Mouse (Mus musculus): ENCODE measurements around the gene Ifi203. TPM values are rescaled to one million over a fixed set of nuclear protein-coding genes. Genes with fewer than 3 reads are reported as not detected.
"Not testable (repeated sequence)": the region's sequence is repeated elsewhere in the genome, so short reads cannot be mapped to it uniquely, and the experiment has no call there.

The Ifi203 gene
- polyA plus RNA-seq (2015; fragmentation: Nextera tagmentation; extraction: Ambion mirVana): 0.65 and 1.2 TPM in 2 replicates

DNA sequence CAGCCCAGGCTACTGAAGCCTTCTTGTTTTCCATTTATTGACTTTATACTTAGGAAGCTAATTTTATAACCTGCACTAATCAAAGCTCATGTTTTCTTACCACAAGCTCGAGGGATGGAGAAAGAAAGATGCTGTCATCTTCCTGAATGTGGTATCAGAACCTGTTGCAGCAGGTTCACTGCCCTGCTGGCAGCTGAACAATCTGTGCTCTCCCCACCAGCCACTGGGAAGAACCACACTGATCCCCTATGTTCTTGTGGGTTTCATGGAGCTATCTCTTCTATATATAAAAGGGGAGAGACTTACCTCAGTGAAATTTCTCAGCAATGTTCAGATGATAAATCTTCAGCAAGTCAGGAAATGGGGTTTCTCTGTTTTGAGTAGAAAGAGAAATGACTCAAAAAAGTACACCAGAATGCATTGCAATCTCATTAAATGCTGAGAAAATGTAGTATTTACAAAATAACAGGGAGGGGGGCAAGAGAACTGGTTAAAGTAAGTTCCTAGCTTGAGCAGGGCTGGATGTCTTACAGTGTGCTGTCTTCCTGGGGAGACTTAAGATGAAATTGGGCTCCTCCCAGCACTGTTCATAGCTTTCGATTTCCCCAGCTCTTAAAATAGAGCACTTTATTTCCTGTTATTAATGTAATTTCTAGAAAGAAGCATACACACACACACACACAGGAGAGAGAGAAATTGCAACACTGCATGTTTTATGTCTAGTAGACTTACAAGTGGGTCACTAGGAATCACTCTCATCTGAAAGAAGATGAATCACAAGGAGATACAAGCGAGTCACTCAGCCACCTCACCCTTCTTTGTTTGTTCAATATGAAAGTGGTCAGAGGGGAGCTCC lies at the start of gene Ifi203, which contains the start of gene Mndal:
Gene Ifi203, minus strand, starts transcription at position 749 of the 856 bp plus-strand sequence.
Gene Mndal, minus strand, starts transcription at position 568 of the 856 bp plus-strand sequence.
- not testable (repeated sequence) for H3K4me2 ChIP-seq (ENCODE audit: low read length); H3K27me3 ChIP-seq (replicated peaks; ENCODE audit: control insufficient read depth, insufficient read depth, low read length); ATAC-seq; H3K9ac ChIP-seq (ENCODE audit: low read depth, low read length); H3K4me1 ChIP-seq (ENCODE audit: control insufficient read depth, insufficient read depth, low read depth, low read length); H3K4me3 ChIP-seq (ENCODE audit: low read length); H3K36me3 ChIP-seq (ENCODE audit: control insufficient read depth, insufficient read depth, low read length); H3K27ac ChIP-seq (ENCODE audit: low read depth, low read length); H3K9me3 ChIP-seq (ENCODE audit: control insufficient read depth, low read length)
- 81% methylated on average over 3 of the region's 3 CpGs for WGBS

- not testable (repeated sequence) for H3K4me2 ChIP-seq (ENCODE audit: low read length); H3K36me3 ChIP-seq (ENCODE audit: control insufficient read depth, insufficient read depth, low read length); H3K4me3 ChIP-seq (ENCODE audit: low read length); H3K9me3 ChIP-seq (ENCODE audit: control insufficient read depth, low read length); H3K27ac ChIP-seq (ENCODE audit: low read depth, low read length); H3K9ac ChIP-seq (ENCODE audit: low read depth, low read length); H3K4me1 ChIP-seq (ENCODE audit: control insufficient read depth, insufficient read depth, low read depth, low read length); H3K27me3 ChIP-seq (replicated peaks; ENCODE audit: control insufficient read depth, insufficient read depth, low read length); ATAC-seq
- 92% methylated on average over 6 of the region's 6 CpGs for WGBS
Measured at GRCm38 (mm10) chr1:173982694-173983305, 40.3 kb upstream of the Ifi203 start, which contains the start of gene Ifi202b. Ifi202b (minus strand) TSS chr1:173982744.

DNA sequence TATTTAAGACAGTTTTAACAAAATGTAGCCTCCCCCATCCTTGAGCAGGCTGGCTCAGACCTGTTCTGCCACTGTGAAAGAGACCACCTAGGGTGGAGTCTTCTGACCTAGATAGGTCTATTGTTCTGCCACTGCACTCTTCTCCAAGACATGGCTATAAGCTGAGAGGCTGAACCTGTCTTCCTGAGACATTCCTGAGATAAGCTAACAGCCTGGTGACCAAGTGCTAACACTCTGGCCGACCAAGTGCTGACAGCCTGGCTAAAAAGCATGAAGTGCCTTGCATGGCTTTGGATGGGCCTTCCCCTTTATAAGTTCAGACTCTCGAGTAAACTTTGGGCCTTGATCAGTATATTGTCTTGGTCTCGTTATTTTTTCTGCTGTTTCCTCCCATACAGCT lies 38.6 kb upstream of the Ifi203 start:
- not testable (repeated sequence) for H3K4me3 ChIP-seq (ENCODE audit: low read length); H3K27ac ChIP-seq (ENCODE audit: low read depth, low read length); H3K36me3 ChIP-seq (ENCODE audit: control insufficient read depth, insufficient read depth, low read length); H3K4me1 ChIP-seq (ENCODE audit: control insufficient read depth, insufficient read depth, low read depth, low read length); H3K9ac ChIP-seq (ENCODE audit: low read depth, low read length); H3K27me3 ChIP-seq (replicated peaks; ENCODE audit: control insufficient read depth, insufficient read depth, low read length); ATAC-seq; H3K9me3 ChIP-seq (ENCODE audit: control insufficient read depth, low read length); H3K4me2 ChIP-seq (ENCODE audit: low read length)
- 65% methylated on average over 3 of the region's 3 CpGs for WGBS

DNA sequence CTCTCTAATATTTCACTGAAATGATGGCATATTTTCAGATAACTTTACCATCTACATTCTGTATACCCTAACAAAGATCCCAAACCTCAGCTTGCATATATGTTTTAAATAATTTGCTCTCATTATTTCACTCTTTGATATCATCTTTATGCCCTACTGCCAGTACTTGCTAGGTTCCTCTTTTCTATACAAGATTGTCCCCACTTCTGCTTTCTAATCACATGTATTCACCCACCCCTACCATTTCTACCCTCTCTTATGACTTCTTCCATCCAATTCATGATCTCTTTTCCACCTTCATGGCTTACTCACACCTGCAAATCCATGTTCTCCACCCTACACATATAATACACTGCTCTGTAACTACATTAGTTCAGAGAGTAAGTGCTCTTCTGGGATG lies 35.1 kb upstream of the Ifi203 start:
- Histone ChIP-seq H3K4me1 (ENCODE audit: control insufficient read depth, insufficient read depth, low read depth, low read length) (no peaks in the 10 kb centered on the region), H3K27ac (ENCODE audit: low read depth, low read length) (no peak overlapping the region), H3K9me3 (ENCODE audit: control insufficient read depth, low read length) (no peaks in the 10 kb centered on the region), H3K9ac (ENCODE audit: low read depth, low read length) (no peak overlapping the region), H3K4me2 (ENCODE audit: low read length) (no peak overlapping the region), H3K27me3 (replicated peaks; ENCODE audit: control insufficient read depth, insufficient read depth, low read length) (no peaks in the 10 kb centered on the region), H3K4me3 (ENCODE audit: low read length) (no peak overlapping the region), H3K36me3 (ENCODE audit: control insufficient read depth, insufficient read depth, low read length) (no peaks in the 10 kb centered on the region)
- no peak for ATAC-seq

- Histone ChIP-seq H3K27me3 (replicated peaks; ENCODE audit: control insufficient read depth, insufficient read depth, low read length) (no peaks in the 10 kb centered on the region), H3K9me3 (ENCODE audit: control insufficient read depth, low read length) (no peaks in the 10 kb centered on the region), H3K9ac (ENCODE audit: low read depth, low read length) (no peak overlapping the region), H3K4me1 (ENCODE audit: control insufficient read depth, insufficient read depth, low read depth, low read length) (no peaks in the 10 kb centered on the region), H3K27ac (ENCODE audit: low read depth, low read length) (no peak overlapping the region), H3K4me2 (ENCODE audit: low read length) (no peak overlapping the region), H3K36me3 (ENCODE audit: control insufficient read depth, insufficient read depth, low read length) (no peaks in the 10 kb centered on the region), H3K4me3 (ENCODE audit: low read length) (no peak overlapping the region)
- no peak for ATAC-seq
Measured at GRCm38 (mm10) chr1:173973111-173973510, 30.6 kb upstream of the Ifi203 start.

DNA sequence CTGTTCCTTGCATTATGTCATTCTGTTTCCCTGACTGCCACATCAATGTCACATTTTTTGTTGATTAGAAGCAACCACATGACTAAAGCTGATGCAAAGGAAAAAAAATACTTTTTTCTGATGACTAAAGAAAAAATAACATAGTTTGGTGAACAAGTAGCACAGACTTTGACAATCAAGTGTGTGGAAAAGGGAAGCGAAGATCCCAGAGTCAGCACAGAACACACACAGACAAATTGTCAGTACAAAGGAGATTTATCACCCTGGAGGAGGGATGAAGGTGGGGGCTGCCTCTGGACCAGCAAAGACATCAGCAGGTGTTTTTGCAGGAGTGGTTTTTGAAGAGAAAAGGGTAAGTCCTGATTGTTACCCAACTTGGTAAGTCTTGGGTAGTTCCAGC lies 19.0 kb upstream of the Ifi203 start:
- not testable (repeated sequence) for H3K27me3 ChIP-seq (replicated peaks; ENCODE audit: control insufficient read depth, insufficient read depth, low read length); H3K4me2 ChIP-seq (ENCODE audit: low read length); ATAC-seq; H3K36me3 ChIP-seq (ENCODE audit: control insufficient read depth, insufficient read depth, low read length); H3K4me3 ChIP-seq (ENCODE audit: low read length); H3K9ac ChIP-seq (ENCODE audit: low read depth, low read length); H3K9me3 ChIP-seq (ENCODE audit: control insufficient read depth, low read length); H3K4me1 ChIP-seq (ENCODE audit: control insufficient read depth, insufficient read depth, low read depth, low read length); H3K27ac ChIP-seq (ENCODE audit: low read depth, low read length)
- WGBS: 74% methylated on average over 1 of the region's 1 CpGs

GRCm38 (mm10) chr1:173959998-173960397 lies 17.5 kb upstream of the Ifi203 start:
- ATAC-seq: not testable (repeated sequence)

GRCm38 (mm10) chr1:173955839-173956527 lies 13.5 kb upstream of the Ifi203 start:
- not testable (repeated sequence) for ATAC-seq; H3K27ac ChIP-seq (ENCODE audit: low read depth, low read length); H3K9ac ChIP-seq (ENCODE audit: low read depth, low read length); H3K4me1 ChIP-seq (ENCODE audit: control insufficient read depth, insufficient read depth, low read depth, low read length); H3K27me3 ChIP-seq (replicated peaks; ENCODE audit: control insufficient read depth, insufficient read depth, low read length); H3K36me3 ChIP-seq (ENCODE audit: control insufficient read depth, insufficient read depth, low read length); H3K9me3 ChIP-seq (ENCODE audit: control insufficient read depth, low read length); H3K4me3 ChIP-seq (ENCODE audit: low read length); H3K4me2 ChIP-seq (ENCODE audit: low read length)
- 71% methylated on average over 3 of the region's 3 CpGs for WGBS

More at GRCm38 (mm10) chr1:173959998-173960397, 17.5 kb upstream of the Ifi203 start:
- not testable (repeated sequence) for H3K4me3 ChIP-seq (ENCODE audit: low read length); H3K4me2 ChIP-seq (ENCODE audit: low read length); H3K4me1 ChIP-seq (ENCODE audit: control insufficient read depth, insufficient read depth, low read depth, low read length); H3K9ac ChIP-seq (ENCODE audit: low read depth, low read length); H3K9me3 ChIP-seq (ENCODE audit: control insufficient read depth, low read length); H3K27me3 ChIP-seq (replicated peaks; ENCODE audit: control insufficient read depth, insufficient read depth, low read length); H3K27ac ChIP-seq (ENCODE audit: low read depth, low read length); H3K36me3 ChIP-seq (ENCODE audit: control insufficient read depth, insufficient read depth, low read length)
- 39% methylated on average over 3 of the region's 3 CpGs for WGBS

Data from hindbrain, embryonic 16.5 days (tissue).